Mouse (Mus musculus) gastrocnemius, postnatal 25 days (tissue): ENCODE data around the gene Nhlrc1. TPM values are rescaled to one million over a fixed set of nuclear protein-coding genes. Genes with fewer than 3 reads are reported as not detected.

Source experiments
- DNase-seq: peaks from one replicate; pipeline ENCODE4 v3.0.0; 2022
- total RNA-seq, 2 experiments: library from RNA; stranded (reverse); gene quantifications; 1 replicate in 1 of 2; 2 replicates in 1 of 2; pipeline ENCODE4 v1.2.3; 2021

Gene Nhlrc1
- total RNA-seq, 2 experiments from 2014 or later, result 3.7 to 4.6 TPM

- no peak for DNase-seq
Observed at GRCm38 (mm10) chr13:47013740-47014139, 910 bp downstream of the Nhlrc1 start.

GRCm38 (mm10) chr13:47001590-47001989 is 13.1 kb downstream of the Nhlrc1 start:
- no peak for DNase-seq

DNA sequence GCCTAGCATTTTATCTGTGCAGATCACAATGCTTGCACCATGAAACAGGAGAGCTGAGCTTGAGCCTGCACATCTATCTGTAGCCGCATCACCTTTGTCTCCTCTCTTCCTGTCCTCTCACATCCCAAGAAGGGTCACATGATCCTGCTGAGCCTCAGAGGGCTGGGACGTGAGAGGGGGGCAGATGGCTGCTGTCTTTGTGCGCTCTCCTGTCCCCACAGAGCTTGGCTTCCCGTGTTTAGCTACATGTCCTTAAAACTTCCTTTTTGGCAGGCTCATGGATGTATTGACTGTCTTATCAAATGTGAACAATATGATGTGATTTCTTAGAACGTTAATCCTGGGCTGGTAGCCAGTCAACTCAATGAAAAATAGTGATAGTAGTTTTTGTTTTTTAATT is 15.2 kb downstream of the Nhlrc1 start:
- DNase-seq, result no peak

- no peak for DNase-seq
Observed at GRCm38 (mm10) chr13:46997355-46997754, 17.3 kb downstream of the Nhlrc1 start.

DNA sequence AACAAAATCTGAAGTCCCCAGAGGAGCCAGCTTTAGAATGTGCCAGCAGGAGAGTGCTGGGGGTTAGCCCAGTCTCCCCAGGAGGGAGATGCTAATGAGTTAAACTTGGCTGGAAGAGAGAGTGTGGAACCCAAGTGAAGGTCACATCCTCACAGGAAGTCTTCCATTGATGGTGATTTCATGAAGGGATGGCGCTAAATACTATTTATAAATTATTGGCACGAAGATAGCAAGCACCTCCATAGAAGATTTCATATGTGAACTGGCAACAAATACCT is 21.4 kb downstream of the Nhlrc1 start:
- no peak for DNase-seq

GRCm38 (mm10) chr13:46992516-46993273 is 22.0 kb downstream of the Nhlrc1 start:
- DNase-seq, result no peak

- DNase-seq, result no peak
Observed at GRCm38 (mm10) chr13:46990376-46991011, 24.2 kb downstream of the Nhlrc1 start.

- DNase-seq, result peak; percentile 8
Observed at GRCm38 (mm10) chr13:46987941-46988340, 26.7 kb downstream of the Nhlrc1 start.

DNA sequence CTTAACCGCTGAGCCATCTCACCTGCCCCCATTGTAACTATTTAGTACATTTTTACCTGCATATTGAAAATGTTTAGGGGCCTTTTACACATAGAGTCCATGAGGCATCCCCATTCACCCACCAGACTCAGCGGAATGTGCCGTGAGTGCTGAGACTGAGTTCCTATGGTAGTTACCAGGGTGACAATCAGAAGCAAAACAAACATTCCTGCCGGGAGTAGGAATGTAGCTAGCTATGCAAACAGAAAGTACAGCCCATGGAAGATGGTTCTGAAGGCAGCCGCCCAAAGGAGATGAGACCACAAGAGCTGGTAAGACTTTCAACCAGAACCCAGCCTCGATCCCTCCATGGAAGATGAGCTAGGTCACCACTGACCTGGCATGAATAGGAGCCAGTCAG is 28.4 kb downstream of the Nhlrc1 start:
- DNase-seq, result no peak

- no peak for DNase-seq
Observed at GRCm38 (mm10) chr13:46983878-46984277, 30.8 kb downstream of the Nhlrc1 start.

GRCm38 (mm10) chr13:46979836-46980490 is 34.7 kb downstream of the Nhlrc1 start:
- DNase-seq, result peak; percentile 31

DNA sequence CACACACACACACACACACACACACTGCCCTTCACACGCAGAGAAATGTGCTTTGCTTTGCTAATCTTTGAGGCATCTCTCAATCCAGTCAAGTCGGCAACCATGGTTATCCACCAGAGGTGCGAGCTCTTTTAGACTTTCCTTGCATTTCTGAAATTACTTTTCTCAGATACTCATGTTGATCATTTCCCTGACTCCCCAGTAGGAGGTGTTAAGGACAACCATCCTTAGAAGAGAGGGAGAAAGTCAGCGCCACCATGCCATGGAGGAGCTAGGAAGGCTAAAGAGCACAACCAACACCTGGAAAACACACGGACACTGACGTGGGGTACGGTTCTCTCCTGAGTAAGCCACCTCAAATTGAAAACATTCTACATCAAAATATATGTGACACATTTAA is 38.1 kb downstream of the Nhlrc1 start:
- DNase-seq, result no peak

GRCm38 (mm10) chr13:46975930-46976329 is 38.7 kb downstream of the Nhlrc1 start:
- DNase-seq, result no peak

DNA sequence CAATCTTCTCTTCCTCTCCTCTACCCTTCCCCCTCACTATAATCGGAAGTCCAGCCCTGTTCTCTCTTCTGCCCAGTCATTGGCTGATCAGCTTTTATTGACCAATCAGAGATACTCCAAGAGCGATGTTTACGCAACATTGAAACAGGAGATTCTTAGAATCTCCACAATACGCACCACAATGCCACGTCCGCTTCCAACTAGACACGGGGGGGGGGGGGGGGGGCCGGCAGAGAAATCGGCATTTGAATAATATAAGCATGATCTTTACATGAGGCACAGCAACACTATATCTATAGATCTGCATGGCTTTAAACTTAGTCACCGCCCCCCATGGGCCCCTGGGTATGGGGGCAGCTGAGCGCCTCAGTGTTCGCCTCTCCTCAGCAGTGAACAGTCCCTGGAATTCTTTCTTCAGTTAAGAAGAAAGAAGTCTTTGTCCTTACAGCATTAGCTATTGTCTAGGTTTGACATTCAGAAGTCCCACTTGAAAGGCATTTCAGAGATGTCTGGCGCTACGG is 39.6 kb downstream of the Nhlrc1 start:
- DNase-seq, result no peak

DNA sequence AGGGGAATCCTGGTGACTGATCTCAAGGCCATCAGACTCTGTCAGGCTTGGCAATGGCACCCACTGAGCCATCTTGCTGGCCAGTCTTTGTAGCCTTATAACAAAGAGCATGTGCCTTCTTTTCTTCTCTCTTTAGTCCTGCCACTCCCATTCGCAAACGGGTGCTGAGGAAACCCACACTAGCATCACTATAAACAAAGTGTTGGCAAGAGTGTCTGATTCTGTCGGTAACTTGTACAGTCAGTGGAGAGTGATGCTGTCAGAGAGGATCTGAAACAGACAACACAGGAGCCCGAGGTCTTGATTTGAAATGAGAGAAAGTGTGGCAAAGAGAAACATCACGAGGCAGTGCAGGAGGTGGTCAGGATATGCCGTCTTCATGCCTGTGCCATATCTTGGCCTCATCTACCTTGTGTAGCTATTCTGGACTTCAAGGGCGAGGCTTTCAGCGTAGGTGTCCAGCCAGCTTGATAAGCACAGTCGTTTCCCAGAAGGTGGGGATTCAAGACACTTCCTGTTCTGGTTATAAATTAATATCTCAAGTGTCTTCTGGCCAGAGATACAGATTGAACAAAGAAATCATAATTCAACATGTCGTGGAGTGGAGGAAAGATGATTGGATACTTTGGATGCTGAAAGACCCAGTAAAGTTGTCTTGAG is 44.2 kb downstream of the Nhlrc1 start:
- DNase-seq, result no peak

- no peak for DNase-seq
Observed at GRCm38 (mm10) chr13:46968626-46969025, 46.0 kb downstream of the Nhlrc1 start.

DNA sequence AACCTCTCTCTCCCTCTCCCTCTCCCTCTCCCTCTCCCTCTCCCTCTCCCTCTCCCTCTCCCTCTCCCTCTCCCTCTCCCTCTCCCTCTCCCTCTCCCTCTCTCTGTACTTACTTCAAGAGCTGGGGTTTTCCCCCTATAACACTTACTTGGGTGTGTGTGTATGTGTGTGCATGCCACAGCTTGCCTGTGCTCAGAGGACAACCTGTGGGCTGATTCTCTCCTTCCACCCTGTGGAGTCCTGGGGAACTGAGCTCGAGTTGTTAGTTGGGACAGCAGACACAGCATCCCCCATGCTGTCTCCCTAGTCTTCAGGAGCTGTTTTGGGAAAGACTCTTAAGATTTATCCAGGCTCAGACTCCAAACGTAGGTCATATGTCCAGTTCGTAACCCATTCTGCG is 47.3 kb downstream of the Nhlrc1 start:
- no peak for DNase-seq

Other genes starting within 250 kb of the Nhlrc1 start
- gene Kif13a, start 85.0 kb downstream of the Nhlrc1 start, total RNA-seq, result 10 to 100 TPM; 66.5 to 70.1 TPM
- gene Kdm1b, start 28.6 kb upstream of the Nhlrc1 start, total RNA-seq, result 1 to 10 TPM; 5.6 to 7.2 TPM
- gene Tpmt, start 29.9 kb upstream of the Nhlrc1 start, total RNA-seq, result 1 to 10 TPM; 4.1 to 5.1 TPM
- gene Dek, start 91.4 kb upstream of the Nhlrc1 start, total RNA-seq, result 10 to 100 TPM; 30.2 to 31.3 TPM
- 10 to 100 TPM; 11.3 to 12.3 TPM for gene Rnf144b, start 107.8 kb upstream of the Nhlrc1 start, total RNA-seq